Mouse (Mus musculus) urinary bladder, postnatal 10 days (tissue): Measurements from ENCODE around the gene Ccdc184.

Source experiments
- DNase-seq: peaks from one replicate; pipeline ENCODE4 v3.0.0; 2022; ENCODE audit warnings: low spot score

Ccdc184 gene

DNA sequence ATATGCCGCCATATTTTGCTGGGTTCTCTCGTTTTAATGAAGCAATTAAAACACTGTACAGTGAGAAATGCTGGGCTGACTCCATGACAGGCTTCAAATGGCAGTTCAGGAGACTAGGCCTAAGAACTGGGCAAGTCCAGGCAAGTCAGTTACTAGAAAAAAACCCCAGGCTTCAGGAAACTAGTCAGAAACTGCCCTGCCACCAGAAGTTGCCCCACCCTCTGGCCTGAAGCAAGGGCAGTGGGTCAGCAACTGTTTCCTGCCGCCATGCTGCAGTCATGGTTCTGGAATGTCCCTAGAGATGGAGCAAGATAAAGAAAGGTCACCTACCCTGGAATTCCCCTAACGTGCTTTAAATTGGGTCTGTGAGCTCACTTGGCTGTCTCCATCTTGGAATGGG is 11.0 kb upstream of the Ccdc184 start:
- DNase-seq, result no peak

DNA sequence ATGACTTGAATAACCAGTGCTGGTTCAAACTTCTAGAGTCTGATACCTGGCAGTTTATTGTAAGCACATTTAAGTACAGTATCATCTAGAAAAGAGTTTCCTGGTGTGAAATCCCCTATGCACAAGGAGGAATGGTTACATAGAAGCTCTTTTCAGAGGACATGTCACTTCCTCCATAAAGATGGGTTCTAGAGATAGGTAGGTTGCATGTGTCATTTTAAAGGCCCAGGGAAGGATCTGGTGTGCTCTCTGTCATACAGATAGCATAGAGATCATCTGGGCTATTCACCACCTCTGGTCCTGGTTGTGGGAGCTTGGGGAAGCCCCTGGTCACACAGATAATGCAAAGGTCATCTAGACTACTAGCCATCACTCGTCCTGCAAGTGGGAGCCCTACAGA is 9.7 kb upstream of the Ccdc184 start:
- DNase-seq, result no peak

DNA sequence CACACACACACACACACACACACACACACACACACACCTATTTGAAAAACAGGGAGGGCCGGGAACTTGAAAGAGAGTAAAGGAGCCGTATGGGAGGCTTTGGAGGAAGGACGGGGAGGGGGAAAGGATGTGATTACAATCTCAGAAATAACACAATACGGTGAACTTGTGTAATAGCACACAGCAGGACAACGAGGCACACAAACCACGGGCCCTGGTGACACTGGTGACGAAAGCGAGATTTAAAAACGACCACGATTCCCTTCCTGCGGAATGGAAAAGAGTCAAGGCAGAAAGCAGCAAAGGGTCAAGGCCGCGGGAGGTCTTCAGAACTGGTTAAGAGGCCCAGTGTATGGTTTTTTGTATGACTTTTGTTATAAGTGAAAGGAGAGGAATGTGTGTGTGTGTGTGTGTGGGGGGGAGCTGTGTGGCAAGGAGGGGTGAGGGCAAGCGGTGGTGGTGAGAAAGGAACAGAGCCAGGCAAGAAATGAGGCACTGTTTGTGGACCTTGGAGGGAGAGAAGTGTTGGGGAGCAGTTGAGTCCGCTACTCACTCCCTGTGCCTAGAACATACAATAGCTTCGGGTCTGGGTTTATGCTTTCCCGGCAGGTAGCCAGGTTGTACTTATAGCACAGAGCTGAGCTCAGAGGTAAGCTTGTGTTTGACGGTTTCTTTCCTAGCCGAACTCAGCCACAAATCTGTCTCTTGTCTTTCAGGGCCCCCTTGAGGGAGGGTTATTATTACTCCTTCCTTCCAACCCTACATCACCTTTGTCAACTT is 5.7 kb upstream of the Ccdc184 start:
- DNase-seq, result no peak

DNA sequence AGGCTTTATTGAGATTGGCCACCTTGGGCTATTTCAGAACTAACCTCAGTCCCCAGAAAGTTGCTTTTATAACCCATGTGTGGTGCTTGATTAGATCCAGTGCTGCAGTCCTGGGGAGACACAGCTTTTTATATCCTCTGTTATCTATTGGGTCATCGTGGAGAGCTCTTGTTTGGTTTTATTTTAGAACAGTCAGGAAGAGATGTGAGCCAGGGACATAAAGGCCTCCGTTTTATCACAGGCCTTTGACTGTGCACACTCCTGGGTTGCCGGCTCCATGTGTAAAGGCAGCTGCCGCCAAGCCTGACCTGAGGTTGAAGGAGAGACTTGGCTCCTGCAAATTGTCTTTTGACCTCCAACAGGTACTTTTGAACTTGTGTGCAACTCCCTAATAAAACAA is 4.4 kb upstream of the Ccdc184 start:
- DNase-seq, result no peak

DNA sequence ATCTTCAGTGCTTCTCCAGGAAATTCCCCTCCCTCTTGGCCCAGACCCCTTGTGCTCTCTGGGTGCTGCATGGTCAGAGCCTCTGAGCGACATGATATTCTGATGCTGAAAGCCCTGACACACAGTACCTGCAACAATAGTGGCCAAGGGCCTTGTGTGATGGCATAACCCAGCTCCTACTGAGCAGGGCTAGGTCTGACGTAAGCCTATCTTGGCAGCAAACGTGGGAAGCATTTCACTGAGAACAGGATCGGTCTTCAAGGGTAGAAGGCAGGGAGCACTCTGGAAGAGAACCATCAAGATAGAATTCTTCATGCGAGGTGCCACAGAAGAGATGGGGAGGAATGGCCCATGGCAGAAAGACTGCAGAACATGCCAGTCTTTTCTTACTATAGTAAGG is 1.4 kb upstream of the Ccdc184 start, which contains the start of gene Asb8:
Asb8 (minus strand) TSS at position 101 of the 400 bp plus-strand sequence.
- no peak for DNase-seq

DNA sequence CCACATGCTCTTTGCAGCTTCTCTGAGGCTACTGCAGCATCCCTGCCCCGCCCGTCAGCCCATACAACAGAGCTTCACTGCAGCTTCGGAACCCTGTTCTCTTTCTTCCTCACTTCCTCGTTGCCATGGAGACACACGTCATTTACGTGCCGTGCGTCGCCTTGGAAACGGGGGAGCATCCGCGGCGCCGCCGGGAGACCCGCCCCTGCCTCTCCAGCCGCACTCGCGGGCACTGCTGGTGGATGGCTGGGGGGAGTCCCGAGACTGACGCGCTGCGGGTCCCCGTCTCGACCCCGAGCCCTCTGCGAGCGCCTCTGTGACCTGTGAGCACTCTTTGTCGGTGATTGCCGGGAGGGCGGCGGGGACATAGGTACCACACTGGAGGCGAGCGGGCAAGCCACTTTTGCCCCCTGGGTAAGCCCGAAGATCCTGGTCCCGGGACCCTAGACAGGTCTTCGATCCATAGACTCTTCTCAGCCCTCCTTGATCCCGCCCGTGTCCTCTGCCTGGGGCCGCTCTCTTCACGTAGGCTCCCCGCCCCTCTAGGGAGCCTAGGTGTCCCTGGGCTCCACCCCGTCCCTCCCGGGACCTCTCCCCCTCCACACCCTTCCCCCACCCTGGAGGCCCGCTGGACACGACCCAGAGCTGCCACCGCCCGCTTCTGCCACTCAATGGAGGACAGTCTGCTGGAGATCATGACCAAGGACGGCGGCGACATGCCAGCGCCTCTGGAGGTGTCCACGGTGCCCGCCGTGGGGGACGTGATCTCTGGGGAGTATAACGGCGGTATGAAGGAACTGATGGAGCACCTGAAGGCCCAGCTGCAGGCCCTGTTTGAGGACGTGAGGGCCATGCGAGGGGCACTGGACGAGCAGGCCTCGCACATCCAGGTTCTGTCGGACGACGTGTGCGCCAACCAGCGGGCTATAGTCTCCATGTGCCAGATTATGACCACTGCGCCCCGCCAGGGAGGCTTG is 975 bp downstream of the Ccdc184 start:
- DNase-seq, result no peak

DNA sequence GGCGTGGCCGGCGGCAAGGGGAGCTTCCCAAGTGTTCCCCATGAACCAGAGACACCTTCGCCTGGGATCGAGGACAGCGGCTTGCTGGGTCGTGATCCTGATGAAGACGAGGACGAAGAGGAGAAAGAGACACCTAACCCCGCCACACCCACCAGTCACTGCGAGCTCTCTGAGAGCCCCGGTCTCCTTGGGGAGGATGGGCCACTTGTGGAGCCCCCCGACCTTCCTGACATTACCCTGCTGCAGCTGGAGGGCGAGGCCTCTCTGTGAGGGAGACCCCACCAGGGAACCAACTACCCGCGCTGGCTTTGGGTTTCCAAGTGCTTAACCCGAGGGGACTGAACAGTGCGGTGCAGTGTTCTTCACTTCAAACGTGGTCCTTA is 1.7 kb downstream of the Ccdc184 start:
- DNase-seq, result no peak

DNA sequence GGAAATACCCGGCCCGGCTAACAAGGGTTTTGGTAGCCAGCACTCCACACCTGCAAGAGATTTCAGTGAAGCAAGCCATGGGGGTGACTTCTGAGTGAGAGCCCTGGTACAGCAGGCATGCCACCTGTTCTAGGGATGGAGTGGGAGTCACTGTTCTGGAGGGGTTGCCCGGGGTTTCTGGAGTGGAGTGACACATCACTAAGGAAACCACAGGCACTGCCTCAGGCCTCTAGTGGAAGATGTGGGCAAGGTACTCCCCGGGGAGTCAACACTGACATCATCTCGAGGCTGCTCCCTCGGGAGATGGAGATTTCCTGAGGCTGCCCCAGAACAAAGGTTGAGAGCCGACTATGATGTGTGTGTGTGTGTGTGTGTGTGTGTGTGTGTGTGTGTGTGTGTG is 3.4 kb downstream of the Ccdc184 start:
- no peak for DNase-seq

DNA sequence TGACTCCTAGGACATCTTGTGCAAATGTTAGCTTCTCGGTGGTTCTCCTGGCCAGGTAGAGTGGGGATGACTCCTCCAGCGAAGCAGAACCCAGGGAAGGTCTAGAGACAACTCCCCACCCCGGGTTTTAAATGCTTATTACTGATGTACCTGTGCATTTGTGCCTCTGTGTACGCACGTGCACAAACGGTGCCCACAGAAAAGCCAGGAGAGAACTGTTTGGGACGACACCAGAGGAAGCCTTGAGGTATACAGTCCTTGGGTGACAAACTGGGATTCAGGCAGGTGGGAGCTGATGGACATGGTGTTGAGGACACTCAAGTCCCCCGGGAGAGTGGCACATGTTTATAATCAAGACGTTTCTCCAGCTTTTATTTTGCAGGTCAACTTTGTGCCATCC is 4.0 kb downstream of the Ccdc184 start:
- no peak for DNase-seq

DNA sequence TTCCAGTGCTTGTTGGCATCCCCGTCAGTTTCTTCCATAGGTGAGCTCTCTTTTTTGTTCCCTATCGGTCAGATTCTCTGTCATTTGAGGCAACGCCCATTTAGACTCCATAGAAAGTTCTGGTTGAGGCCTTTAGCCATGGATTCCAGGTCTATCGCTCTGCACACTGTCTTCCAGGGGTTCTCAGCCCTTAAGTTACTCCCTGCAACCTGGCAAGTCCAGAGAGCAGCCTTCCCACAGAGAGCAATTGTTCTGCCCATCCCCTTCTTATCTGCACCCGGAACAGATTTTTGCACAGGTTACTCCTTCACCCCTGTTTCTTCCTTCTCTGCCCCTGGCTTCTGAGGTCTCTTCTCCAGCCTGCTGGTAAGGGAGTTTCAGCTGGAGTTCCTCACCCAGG is 5.2 kb downstream of the Ccdc184 start:
- no peak for DNase-seq

DNA sequence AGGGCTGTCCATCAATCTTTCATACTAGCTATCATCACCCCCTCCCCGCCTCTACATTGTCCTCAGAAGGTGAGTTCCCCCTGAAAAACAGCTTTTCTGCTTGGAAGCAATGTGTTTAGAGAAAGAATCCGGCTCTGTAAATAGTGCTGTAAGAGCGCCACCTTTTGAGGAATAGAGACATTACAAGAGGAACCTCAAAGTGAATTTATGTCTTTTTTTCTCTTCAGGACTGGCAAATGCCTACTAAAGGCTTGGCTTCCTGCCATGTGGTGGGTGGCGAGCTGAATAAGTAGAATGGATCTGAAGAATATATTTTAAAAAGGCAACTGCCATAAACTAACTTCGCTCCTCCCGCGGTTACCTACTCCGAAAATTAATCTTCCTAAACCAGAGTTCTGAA is 6.9 kb downstream of the Ccdc184 start:
- DNase-seq, result no peak

DNA sequence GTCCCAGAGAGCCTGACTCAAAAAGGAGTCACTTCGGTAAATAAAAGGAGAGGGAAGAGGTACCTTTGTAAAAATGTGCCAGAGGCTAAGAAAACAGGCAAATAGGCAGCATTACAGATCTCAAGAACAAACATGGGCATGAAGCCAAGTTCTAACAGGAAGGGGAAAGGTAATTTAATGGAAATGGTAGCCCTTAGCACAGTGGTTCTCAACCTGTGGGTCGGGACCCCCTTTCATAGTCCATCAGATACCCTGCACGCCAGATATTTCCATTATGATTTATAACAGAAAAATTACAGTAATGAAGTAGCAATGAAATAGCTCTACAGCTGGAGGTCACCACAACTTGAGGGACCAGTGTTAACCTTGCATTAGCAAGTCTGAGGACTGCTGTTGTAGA is 10.4 kb downstream of the Ccdc184 start:
- DNase-seq, result no peak

DNA sequence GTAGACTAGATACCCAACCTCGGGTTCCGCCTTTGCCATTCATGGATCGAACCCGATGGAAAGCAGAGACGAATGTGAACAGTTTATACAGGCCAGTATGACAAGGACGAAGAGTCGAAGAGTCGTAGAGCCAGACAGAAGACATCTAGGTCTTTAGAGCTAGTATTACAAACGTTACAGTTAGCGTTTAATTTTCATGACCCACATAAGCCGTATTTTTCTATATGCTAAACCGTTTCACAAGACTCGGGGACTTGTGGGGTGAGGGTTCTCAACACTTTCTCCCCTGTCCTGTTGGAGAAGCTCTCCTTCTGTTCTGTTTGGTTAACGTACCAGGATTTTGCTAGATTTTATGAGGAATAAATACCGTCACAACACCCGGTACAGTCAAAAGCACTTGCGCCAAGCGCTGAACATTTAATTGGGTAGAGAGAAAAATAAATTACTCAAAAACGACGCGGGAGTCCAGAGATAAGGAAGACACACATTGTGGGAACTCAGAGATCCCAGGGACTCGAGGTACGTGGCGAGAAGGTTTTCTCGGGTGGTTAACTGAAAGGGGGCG is 13.7 kb downstream of the Ccdc184 start:
- DNase-seq, result no peak

DNA sequence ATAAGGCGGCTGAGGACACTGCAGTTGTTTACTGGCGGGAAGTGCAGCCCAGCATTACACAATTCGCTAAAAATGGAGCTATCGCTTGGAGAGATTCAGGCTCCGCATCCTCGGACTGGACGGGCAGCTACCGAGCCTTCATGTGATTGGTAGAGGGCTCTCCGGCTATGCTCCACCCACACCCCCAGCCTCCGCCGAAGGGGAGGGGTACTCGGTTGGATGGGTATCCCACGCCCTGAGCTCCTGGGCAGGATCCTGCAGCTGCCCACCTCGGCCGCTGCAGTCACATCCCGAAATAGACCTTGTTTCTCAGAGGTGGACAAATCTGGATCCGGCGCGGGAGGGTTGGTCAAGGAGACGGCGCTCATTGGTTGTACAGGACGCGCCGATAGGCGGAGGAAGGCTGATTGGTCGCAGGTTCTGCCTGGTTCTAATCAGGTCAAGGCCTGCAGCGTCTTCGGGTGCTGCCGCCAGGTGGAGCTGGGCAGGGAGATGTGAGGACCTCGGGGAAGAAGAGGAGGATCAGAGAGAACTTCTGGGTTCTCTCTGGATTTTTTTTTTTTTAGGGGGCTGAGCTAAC is 14.3 kb downstream of the Ccdc184 start:
- peak; percentile 90 for DNase-seq

DNA sequence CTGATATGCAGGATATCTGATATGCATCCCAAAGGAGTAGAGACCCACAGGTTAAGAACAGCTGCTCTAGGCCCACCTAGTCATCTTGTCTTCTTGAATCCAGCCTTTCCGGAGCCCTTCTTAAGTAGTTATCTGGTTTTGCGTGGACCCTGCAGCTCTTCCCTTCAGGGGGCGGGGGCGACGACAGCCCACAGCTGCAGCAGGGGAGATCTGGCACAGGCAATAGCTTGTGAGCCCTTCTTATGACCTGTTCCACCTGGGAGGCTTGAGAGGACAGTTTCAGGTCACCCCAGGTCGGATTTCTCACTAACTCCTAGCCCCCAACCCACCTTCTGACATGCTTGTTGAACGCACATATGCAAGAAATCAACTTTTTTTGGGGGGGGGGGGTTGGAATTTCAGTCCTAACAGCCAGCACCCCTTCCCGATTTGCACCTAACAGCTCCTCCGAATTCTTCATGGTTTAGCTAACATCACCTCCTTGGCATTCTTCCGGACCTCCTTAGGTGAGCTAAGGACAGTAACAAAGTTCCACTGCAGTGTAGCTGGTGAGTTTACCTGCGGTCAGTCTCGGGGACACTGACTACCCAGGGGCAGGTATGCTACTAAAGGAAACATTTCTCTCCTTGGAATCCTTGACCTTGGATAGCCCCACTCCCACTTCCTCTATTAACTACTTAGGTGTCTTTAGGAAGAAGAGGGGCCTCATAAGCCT is 15.1 kb downstream of the Ccdc184 start:
- no peak for DNase-seq

DNA sequence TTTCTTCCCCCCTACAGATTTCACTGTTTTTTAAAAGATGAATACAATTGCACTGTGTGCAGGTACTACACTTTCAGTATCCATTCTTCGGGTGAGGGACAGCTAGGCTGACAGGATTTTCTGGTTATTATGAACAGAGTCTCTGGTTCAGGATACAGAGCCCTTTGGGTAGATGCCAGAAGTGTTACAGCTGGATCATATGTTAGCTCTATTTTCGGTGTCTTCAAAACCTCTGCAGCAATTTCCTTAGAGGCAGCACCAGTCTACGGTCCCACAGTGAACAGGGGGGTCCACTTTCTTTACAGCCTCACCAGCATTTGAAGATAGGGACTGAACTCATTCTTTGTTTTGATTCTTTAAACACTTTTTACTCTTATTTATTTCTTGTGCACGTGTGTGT is 17.5 kb downstream of the Ccdc184 start:
- no peak for DNase-seq

DNA sequence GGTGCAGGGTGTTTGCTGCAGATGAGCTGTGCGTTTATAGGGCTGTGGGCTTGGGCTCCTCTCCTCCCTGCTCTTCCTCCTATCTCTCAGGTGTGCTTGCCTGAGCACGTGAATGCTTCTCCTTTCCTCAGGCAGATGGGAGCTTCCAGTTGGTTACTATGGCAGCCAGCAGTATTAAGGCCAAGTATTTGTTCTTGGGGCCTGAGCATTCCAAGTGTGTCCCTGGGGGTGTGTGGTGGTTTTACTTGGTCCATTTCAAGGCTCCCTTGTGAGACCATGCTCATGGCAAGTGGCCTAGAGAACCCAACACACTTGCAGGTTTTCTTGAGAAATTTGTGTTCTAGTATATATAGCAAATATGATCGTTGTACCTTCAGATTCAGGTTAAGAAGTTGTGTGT is 28.5 kb downstream of the Ccdc184 start, which contains the start of gene Olfr288:
Olfr288 (minus strand) TSS at position 101 of the 400 bp plus-strand sequence.
- DNase-seq, result no peak

DNA sequence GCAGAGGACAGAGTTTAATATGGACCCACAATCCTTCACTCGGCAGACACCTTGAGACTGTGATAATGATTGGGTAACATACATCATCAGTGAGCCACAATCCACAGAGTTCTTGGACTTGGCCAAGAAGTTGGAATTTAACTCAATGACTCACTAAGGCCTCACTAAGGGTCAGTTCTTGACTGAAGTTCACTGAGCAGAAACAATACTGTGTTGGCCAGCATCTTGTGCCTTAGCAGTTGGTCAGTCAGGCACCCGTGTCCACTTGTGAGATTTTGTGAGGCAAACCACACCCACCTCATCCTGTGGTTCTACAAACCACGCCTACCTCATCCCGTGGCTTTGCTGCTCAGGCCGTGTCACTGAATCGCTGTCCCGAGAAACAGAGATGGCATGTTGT is 42.7 kb downstream of the Ccdc184 start:
- no peak for DNase-seq

DNA sequence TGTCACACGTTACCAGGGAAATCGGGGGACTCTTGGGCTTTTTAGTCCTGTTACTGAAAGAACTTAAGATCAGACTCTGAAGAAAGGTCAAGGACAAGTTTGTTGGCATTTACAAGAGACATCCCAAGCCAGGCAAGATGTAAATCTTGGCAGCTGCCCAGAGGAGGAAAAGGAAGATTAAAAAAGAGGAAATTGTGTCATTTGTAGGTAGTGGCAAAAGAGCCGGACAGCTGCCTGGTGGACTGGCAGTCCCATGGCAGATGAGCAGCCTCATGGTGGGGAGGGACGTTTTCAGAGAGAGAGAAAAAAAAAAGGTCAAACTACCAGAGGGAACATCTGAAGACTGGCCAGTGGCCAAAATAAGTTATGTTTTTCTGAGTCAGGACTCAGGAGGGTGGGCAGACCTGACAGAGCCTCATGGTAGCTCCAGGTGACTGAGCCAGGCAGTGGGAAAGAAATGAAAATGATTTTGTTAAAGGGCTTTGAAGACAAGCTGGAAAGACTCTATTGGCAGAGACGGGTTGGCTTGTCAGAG is 46.4 kb downstream of the Ccdc184 start:
- DNase-seq, result no peak

DNA sequence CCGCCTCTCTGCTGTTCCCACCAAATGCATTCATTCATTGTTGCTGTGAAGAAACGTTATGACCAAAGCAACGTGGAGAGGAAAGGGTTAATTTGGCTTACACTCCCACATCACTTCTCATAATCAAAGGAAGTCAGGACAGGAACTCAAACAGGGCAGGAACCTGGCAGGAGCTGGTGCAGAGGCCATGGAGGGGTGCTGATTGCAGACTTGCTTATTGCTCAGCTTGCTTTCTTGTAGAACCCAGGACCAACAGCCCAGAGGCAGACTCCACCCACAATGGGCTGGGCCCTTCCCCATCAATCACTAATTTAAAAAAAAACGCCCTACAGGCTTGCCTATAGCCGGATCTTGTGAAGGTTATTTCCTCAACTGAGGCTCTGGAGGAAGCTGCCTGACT is 47.2 kb downstream of the Ccdc184 start:
- no peak for DNase-seq
